Mouse (Mus musculus): ENCODE data around the gene Csnk2b. TPM values are rescaled to one million over a fixed set of nuclear protein-coding genes. Genes with fewer than 3 reads are reported as not detected.

Csnk2b gene
- total and polyA plus RNA-seq, 3 experiments = 149 to 301 (median 170) TPM

DNA sequence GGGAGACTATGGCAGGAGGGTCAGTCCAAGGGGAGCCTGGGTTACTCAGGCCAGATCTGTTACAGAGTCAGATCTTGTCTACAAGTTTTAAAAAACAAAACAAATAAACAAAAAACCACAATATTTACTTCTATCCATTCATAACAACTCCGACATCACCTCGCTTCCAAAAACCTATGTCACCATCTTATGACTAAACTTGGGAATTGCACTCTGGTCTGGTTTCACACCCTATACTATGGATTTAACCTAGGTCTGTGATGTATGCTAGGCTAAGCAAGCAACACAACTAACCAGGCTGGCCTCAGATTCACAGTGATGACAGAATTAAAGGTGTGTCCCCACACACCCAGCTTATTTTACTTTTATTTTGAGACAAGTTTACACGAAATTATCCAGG lies 15.3 kb downstream of the Csnk2b start:
- 64% methylated on average over 3 of the region's 3 CpGs for WGBS
- intact Hi-C loops (cut with DNase I) = loop anchor here (1.0 kb wide), 1 partner anchor 85 kb away; no protein-coding TSS in a partner anchor
- TF ChIP-seq EP300 (IDR thresholded peaks at IDR 0.05; ENCODE audit: insufficient read depth, low read depth, low read length) = no peak
- TF ChIP-seq CTCF (IDR thresholded peaks at IDR 0.05) = no peak
- no peak for TF ChIP-seq POLR2A (IDR thresholded peaks at IDR 0.05; ENCODE audit: insufficient read depth, low read depth, low read length)

DNA sequence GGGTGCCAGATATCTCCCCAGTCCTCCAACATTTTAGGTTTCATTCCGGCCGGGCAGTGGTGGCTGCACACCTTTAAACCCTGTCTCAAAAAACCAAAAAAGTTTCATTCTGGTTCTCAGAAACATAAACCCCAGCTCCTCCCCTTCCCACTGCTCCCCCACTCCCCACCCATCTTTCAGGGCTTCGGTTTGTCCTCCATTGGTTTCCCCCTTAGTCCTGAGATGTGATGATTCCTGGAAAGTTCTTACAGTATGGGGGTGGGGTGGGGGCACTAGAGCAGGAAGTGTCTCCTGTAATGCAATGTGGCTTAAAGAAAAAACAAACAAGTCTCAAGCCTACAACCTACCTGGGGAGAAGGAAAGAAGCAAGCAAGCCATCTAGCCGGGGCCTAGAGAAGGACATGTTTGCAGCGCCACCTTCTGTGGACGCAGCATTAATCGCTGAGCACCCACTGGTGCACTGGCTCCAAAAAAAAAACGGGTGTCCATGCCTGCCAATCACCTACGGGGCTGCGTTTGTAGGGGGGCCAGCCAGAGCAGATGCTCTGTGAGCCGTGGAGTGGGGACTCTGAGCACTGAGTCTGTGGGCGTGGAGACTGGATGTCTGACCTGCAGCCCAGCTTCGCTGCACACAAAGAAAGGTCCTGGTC lies 16.0 kb downstream of the Csnk2b start:
- TF ChIP-seq POLR2A (IDR thresholded peaks at IDR 0.05; ENCODE audit: insufficient read depth, low read depth, low read length) (no peak), CTCF (IDR thresholded peaks at IDR 0.05) (peak; percentile 64)
- no peak overlapping the region for H3K27ac ChIP-seq
- no peaks in the 10 kb centered on the region for H3K36me3 ChIP-seq (ENCODE audit: control insufficient read depth, insufficient read depth, low read length)
- DNase-seq = no peak
- no peaks in the 10 kb centered on the region for H3K27me3 ChIP-seq (ENCODE audit: control insufficient read depth, insufficient read depth, low read length)
- no peak overlapping the region for H3K4me3 ChIP-seq
- no peaks in the 10 kb centered on the region for H3K4me1 ChIP-seq (ENCODE audit: control insufficient read depth, insufficient read depth, low read length)
- 31% methylated on average over 13 of the region's 13 CpGs for WGBS
- no peaks in the 10 kb centered on the region for H3K79me2 ChIP-seq (replicated peaks; ENCODE audit: control insufficient read depth, insufficient read depth, low read length)
- intact Hi-C loops (cut with DNase I) = loop anchor here (1.0 kb wide), 1 partner anchor 85 kb away; no protein-coding TSS in a partner anchor
- no peak overlapping the region for H3K9ac ChIP-seq (ENCODE audit: low read depth, low read length)

More for the DNA sequence above, 15.3 kb downstream of the Csnk2b start:
- Histone ChIP-seq H3K4me3 (no peak overlapping the region), H3K9ac (ENCODE audit: low read depth, low read length) (no peak overlapping the region), H3K36me3 (ENCODE audit: control insufficient read depth, insufficient read depth, low read length) (no peaks in the 10 kb centered on the region), H3K27ac (no peak overlapping the region), H3K27me3 (ENCODE audit: control insufficient read depth, insufficient read depth, low read length) (no peaks in the 10 kb centered on the region), H3K4me1 (ENCODE audit: control insufficient read depth, insufficient read depth, low read length) (no peaks in the 10 kb centered on the region; the same call in 1 of the 2 replicates), H3K79me2 (replicated peaks; ENCODE audit: control insufficient read depth, insufficient read depth, low read length) (no peaks in the 10 kb centered on the region)
- DNase-seq = no peak

DNA sequence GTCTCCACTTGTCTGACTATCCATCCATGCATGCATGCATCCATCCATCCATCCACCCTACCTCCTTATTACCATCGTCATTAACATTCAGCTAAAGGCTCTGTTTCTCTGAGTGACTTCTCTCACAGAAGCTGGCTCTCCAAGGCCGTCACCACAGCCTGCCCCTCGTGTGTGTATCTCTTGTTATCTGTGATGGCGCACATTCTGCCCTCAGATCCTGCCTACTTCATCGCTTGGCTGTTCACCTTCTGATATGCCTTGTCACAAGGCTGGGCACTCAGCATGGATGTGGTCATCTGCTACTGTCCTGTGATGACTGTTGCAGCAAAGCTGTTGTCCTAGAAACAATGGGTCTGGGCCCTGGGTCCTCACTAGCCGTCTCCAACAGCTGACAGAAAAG lies 17.1 kb downstream of the Csnk2b start:
- no peak for DNase-seq
- no peak overlapping the region for H3K9ac ChIP-seq (ENCODE audit: low read depth, low read length)
- 73% methylated on average over 6 of the region's 6 CpGs for WGBS
- no peak overlapping the region for H3K4me3 ChIP-seq
- H3K4me1 ChIP-seq (ENCODE audit: control insufficient read depth, insufficient read depth, low read length) = no peaks in the 10 kb centered on the region
- intact Hi-C loops (cut with DNase I) = no loop called here
- H3K79me2 ChIP-seq (replicated peaks; ENCODE audit: control insufficient read depth, insufficient read depth, low read length) = no peaks in the 10 kb centered on the region
- H3K27me3 ChIP-seq (ENCODE audit: control insufficient read depth, insufficient read depth, low read length) = no peaks in the 10 kb centered on the region
- TF ChIP-seq CTCF (IDR thresholded peaks at IDR 0.05) = no peak
- no peak for TF ChIP-seq EP300 (IDR thresholded peaks at IDR 0.05; ENCODE audit: insufficient read depth, low read depth, low read length)
- TF ChIP-seq POLR2A (IDR thresholded peaks at IDR 0.05; ENCODE audit: insufficient read depth, low read depth, low read length) = no peak
- H3K27ac ChIP-seq = no peak overlapping the region
- no peaks in the 10 kb centered on the region for H3K36me3 ChIP-seq (ENCODE audit: control insufficient read depth, insufficient read depth, low read length)

DNA sequence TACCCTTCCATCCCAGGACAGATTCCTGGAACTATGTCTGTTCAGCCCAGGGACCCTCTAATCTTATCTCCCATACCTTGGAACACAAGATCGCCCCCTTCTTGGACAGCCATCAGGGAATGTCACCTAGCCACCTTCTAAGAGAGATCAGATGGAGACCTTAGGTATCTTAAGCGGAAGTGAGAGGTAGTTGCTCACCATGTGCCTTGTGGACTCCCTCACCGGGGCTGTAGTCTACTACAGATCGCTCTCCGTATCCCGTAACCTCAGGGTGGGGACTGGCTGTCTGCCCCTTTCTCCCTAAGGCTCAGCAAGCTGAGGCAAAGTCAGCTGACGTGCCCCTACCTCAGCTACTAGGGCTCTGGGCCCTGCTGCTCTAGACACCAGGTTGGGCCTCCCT lies 17.8 kb downstream of the Csnk2b start:
- no peaks in the 10 kb centered on the region for H3K36me3 ChIP-seq (ENCODE audit: control insufficient read depth, insufficient read depth, low read length)
- no peak for DNase-seq
- no peaks in the 10 kb centered on the region for H3K27me3 ChIP-seq (ENCODE audit: control insufficient read depth, insufficient read depth, low read length)
- 90% methylated on average over 7 of the region's 7 CpGs for WGBS
- intact Hi-C loops (cut with DNase I) = no loop called here
- H3K4me3 ChIP-seq = no peak overlapping the region
- no peaks in the 10 kb centered on the region for H3K79me2 ChIP-seq (replicated peaks; ENCODE audit: control insufficient read depth, insufficient read depth, low read length)
- no peak overlapping the region for H3K9ac ChIP-seq (ENCODE audit: low read depth, low read length)
- TF ChIP-seq CTCF (IDR thresholded peaks at IDR 0.05) = no peak
- no peak for TF ChIP-seq EP300 (IDR thresholded peaks at IDR 0.05; ENCODE audit: insufficient read depth, low read depth, low read length)
- TF ChIP-seq POLR2A (IDR thresholded peaks at IDR 0.05; ENCODE audit: insufficient read depth, low read depth, low read length) = no peak
- H3K27ac ChIP-seq = no peak overlapping the region
- no peaks in the 10 kb centered on the region for H3K4me1 ChIP-seq (ENCODE audit: control insufficient read depth, insufficient read depth, low read length)

DNA sequence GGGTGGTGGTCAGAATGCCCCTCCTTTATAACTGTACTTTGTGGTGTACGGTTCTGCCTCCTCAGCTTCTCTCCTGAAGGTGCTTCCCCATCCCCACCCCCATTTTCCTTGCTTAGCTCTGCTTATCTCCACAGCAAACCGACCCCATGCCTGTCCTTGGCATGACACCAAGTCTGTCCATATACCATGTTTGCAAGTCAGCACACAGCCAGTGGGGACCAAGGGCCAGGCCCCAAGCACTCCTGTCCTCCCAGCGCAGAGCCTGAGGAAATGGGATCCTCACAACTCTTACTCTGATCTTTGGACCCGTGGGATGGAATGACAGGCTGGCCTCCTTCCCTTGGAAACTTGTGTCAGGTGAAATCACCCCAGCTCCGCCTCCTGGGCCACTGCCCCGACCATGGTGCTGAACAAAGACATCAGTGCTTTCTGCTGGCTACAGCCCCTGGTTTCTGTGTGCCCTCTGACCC lies 18.6 kb downstream of the Csnk2b start:
- Histone ChIP-seq H3K36me3 (ENCODE audit: control insufficient read depth, insufficient read depth, low read length) (no peaks in the 10 kb centered on the region), H3K27ac (no peak overlapping the region), H3K9ac (ENCODE audit: low read depth, low read length) (no peak overlapping the region), H3K4me3 (no peak overlapping the region), H3K27me3 (ENCODE audit: control insufficient read depth, insufficient read depth, low read length) (no peaks in the 10 kb centered on the region), H3K4me1 (ENCODE audit: control insufficient read depth, insufficient read depth, low read length) (no peaks in the 10 kb centered on the region), H3K79me2 (replicated peaks; ENCODE audit: control insufficient read depth, insufficient read depth, low read length) (no peaks in the 10 kb centered on the region)
- no peak for TF ChIP-seq CTCF (IDR thresholded peaks at IDR 0.05)
- WGBS = 47% methylated on average over 6 of the region's 6 CpGs
- DNase-seq = no peak
- intact Hi-C loops (cut with DNase I) = no loop called here

DNA sequence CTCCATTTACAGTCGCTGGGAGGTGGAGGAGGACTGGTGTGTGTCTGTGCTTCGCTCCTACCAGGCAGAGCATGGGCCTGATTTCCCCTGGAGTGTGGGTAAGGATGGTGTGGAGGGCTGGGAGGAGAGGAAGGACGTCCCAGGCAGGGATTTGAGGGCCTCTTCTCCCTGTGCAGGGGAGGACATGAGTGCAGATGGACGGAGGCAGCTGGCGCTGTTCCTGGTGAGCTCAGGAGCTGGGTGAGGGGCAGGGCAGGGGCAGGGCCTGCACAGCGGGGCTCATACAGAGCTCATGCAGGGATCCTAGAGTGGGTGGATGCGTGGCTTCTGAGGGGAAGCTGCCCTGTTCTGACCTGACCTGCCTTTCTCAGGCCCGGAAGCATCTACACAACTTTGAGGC lies 19.6 kb downstream of the Csnk2b start:
- Histone ChIP-seq H3K79me2 (replicated peaks; ENCODE audit: control insufficient read depth, insufficient read depth, low read length) (no peaks in the 10 kb centered on the region), H3K9ac (ENCODE audit: low read depth, low read length) (no peak overlapping the region), H3K36me3 (ENCODE audit: control insufficient read depth, insufficient read depth, low read length) (no peaks in the 10 kb centered on the region), H3K27me3 (ENCODE audit: control insufficient read depth, insufficient read depth, low read length) (no peaks in the 10 kb centered on the region), H3K4me3 (no peak overlapping the region), H3K4me1 (ENCODE audit: control insufficient read depth, insufficient read depth, low read length) (no peaks in the 10 kb centered on the region), H3K27ac (no peak overlapping the region)
- intact Hi-C loops (cut with DNase I) = no loop called here
- TF ChIP-seq CTCF (IDR thresholded peaks at IDR 0.05) (no peak), EP300 (IDR thresholded peaks at IDR 0.05; ENCODE audit: insufficient read depth, low read depth, low read length) (no peak), POLR2A (IDR thresholded peaks at IDR 0.05; ENCODE audit: insufficient read depth, low read depth, low read length) (no peak)
- 59% methylated on average over 8 of the region's 8 CpGs for WGBS
- DNase-seq = no peak
